ENCODE assay signal across 9 mouse cellular contexts in the genomic region with DNA sequence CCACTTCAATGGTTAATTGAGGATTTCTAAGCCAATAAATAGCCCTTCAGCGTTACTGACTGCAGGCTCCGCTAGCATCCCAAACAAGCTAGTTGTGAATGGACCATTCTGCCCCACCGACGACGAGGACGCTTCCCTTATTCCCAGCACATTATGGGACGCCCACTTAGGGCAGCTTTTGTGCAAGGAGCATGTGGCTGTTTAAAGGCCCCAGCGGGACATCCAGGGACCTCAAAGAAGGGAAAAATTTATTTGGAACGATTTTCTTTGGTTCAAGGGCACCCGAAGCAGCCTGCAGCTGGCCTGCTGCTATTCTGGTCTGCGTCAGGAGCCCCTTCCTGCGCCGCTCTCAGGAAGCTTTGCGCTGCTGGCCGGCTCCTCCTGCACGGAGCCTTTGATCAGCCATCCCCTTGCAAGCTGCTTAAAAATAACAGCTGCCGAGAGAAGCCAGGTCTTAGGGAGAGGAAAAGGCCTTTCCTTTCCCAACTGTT.
DNase-seq lines count a peak whose midpoint lies in the region; ATAC-seq and TF ChIP-seq lines count a peak whose summit lies in the region.
"Had no signal": no experiment of that assay in that cellular context is flagged by ENCODE, and none has a peak within 500 bp of the region (broad histone marks: within the 10 kb centered on the region; RNA-seq: fewer than 3 reads in every experiment).

No protein-coding gene starts in this region.

- peak; percentile 66 for ATAC-seq in intestine, embryonic 16.5 days
- ATAC-seq in midbrain, embryonic 16.5 days = peak; percentile 92
- ATAC-seq: Patski had no signal

- peak overlapping the region; percentile 42 for H3K4me2 ChIP-seq in intestine, embryonic 16.5 days (ENCODE audit: low read depth, low read length)
- H3K4me2 ChIP-seq in midbrain, embryonic 16.5 days (ENCODE audit: low read length) = peak overlapping the region; percentile 56

- peak overlapping the region; percentile 53 for H3K4me3 ChIP-seq in E14TG2a.4 (replicated peaks; ENCODE audit: low read length)
- H3K4me3 ChIP-seq in intestine, embryonic 16.5 days (ENCODE audit: low read length) = 0 out of 2 replicates have a peak overlapping the region, but pooled peaks have one; percentile 2
- peak overlapping the region; percentile 37 for H3K4me3 ChIP-seq in limb, embryonic 10.5 days
- peak overlapping the region; percentile 24 for H3K4me3 ChIP-seq in midbrain, embryonic 16.5 days (ENCODE audit: low read depth, low read length)

- H3K27ac ChIP-seq in intestine, embryonic 16.5 days (ENCODE audit: low read length) = peak overlapping the region; percentile 28; the same call in 1 of the 2 replicates
- peak overlapping the region; percentile 85 for H3K27ac ChIP-seq in limb, embryonic 10.5 days
- H3K27ac ChIP-seq in midbrain, embryonic 16.5 days (ENCODE audit: low read length) = peak overlapping the region; percentile 53

- peaks cover 4% of the 10 kb centered on the region; the same call in 1 of the 2 replicates for H3K4me1 ChIP-seq in E14TG2a.4 (replicated peaks; ENCODE audit: low read depth, low read length)
- H3K4me1 ChIP-seq in intestine, embryonic 16.5 days (ENCODE audit: control insufficient read depth, insufficient read depth, low read length) = 0 out of 2 replicates have a peak, but pooled peaks cover 4% of the 10 kb centered on the region
- H3K4me1 ChIP-seq in limb, embryonic 10.5 days = peaks cover 43% of the 10 kb centered on the region
- H3K4me1 ChIP-seq in midbrain, embryonic 16.5 days (ENCODE audit: control insufficient read depth, insufficient read depth, low read length) = peaks cover 5% of the 10 kb centered on the region

- TF ChIP-seq CTCF in E14TG2a.4 (conservative IDR thresholded peaks at IDR 0.05; ENCODE audit: low read length) = no peak

- H3K27me3 ChIP-seq in E14TG2a.4 (ENCODE audit: insufficient read depth, low read length) = peaks cover 7% of the 10 kb centered on the region; the same call in 1 of the 2 replicates
- H3K27me3 ChIP-seq in intestine, embryonic 16.5 days (replicated peaks; ENCODE audit: control insufficient read depth, insufficient read depth, low read length) = no peaks in the 10 kb centered on the region
- no peaks in the 10 kb centered on the region for H3K27me3 ChIP-seq in limb, embryonic 10.5 days (ENCODE audit: low read depth, poor library complexity, severe bottlenecking)
- H3K27me3 ChIP-seq in midbrain, embryonic 16.5 days (ENCODE audit: control insufficient read depth, insufficient read depth, low read depth, low read length) = no peaks in the 10 kb centered on the region
- H3K27me3 ChIP-seq: Patski had no signal

- WGBS in intestine, embryonic 16.5 days = 9% methylated on average over 17 of the region's 17 CpGs
- WGBS in limb, embryonic 10.5 days = under 1% methylated on average over 17 of the region's 17 CpGs
- WGBS in midbrain, embryonic 16.5 days = 1% methylated on average over 17 of the region's 17 CpGs

- H3K9ac ChIP-seq in intestine, embryonic 16.5 days (ENCODE audit: low read depth, low read length) = 0 out of 2 replicates have a peak overlapping the region, but pooled peaks have one; percentile 14
- peak overlapping the region; percentile 34; the same call in 1 of the 2 replicates for H3K9ac ChIP-seq in midbrain, embryonic 16.5 days (ENCODE audit: low read depth, low read length)

- no peaks in the 10 kb centered on the region for H3K9me3 ChIP-seq in E14TG2a.4 (ENCODE audit: low read length)
- H3K9me3 ChIP-seq in intestine, embryonic 16.5 days (ENCODE audit: control insufficient read depth, low read length) = 0 out of 2 replicates have a peak, but pooled peaks cover 3% of the 10 kb centered on the region
- no peaks in the 10 kb centered on the region for H3K9me3 ChIP-seq in limb, embryonic 10.5 days (replicated peaks)
- no peaks in the 10 kb centered on the region for H3K9me3 ChIP-seq in midbrain, embryonic 16.5 days (replicated peaks; ENCODE audit: control insufficient read depth, low read length, poor library complexity, severe bottlenecking)

- no peaks in the 10 kb centered on the region for H3K36me3 ChIP-seq in E14TG2a.4 (ENCODE audit: insufficient read depth, low read length)
- H3K36me3 ChIP-seq in intestine, embryonic 16.5 days (ENCODE audit: control insufficient read depth, insufficient read depth, low read length) = no peaks in the 10 kb centered on the region
- no peaks in the 10 kb centered on the region for H3K36me3 ChIP-seq in limb, embryonic 10.5 days
- H3K36me3 ChIP-seq in midbrain, embryonic 16.5 days (ENCODE audit: control insufficient read depth, insufficient read depth, low read length) = no peaks in the 10 kb centered on the region

- DNase-seq in embryo, embryonic 10.5 days (ENCODE audit: low spot score) = peak; percentile 81
- DNase-seq in heart, adult 11 months = peak; percentile 99
- peak; percentile 82 for DNase-seq in limb, embryonic 10.5 days (ENCODE audit: low spot score)
- DNase-seq in thymus, postnatal 14 days = peak; percentile 57
- DNase-seq in urinary bladder, postnatal 25 days (ENCODE audit: low spot score) = no peak

Comparison
In these comparisons a context has a peak if more than half of its experiments do, and no peak if none do; other contexts are left out.
1. H3K4me3 ChIP-seq: peak in every context shown above with its lines; median percentile 53 in E14TG2a.4; 37 in limb, embryonic 10.5 days; 24 in midbrain, embryonic 16.5 days; 2 in intestine, embryonic 16.5 days.
2. H3K27ac ChIP-seq: peak in every context shown above with its lines; median percentile 85 in limb, embryonic 10.5 days; 53 in midbrain, embryonic 16.5 days; 28 in intestine, embryonic 16.5 days.